Comparison of ENCODE assay signal across 10 mouse cellular contexts in the genomic region with DNA sequence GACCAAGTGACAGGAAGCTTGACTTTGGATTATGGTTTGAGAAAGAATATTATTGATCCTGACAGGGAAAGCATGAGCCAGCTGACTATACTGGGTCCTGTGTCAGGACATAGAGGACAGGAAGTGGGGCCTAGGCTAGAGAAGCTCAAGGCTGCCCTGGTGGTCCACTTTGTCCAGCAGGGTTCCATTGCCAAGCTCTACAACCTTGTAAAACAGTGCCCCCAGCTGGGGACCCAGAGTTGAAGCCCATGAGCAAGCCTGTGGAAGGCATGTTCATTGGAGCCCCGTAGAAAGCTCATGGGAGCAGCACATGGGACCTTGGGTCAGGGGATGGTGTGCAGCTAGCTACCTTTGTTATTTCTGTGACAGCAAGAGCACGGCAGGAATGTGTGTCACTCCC. TPM values are rescaled to one million over a fixed set of nuclear protein-coding genes. Genes with fewer than 3 reads are reported as not detected.
DNase-seq lines count a peak whose midpoint lies in the region; ATAC-seq lines count a peak whose summit lies in the region.
"Had no signal": no experiment of that assay in that cellular context is flagged by ENCODE, and none has a peak within 500 bp of the region (broad histone marks: within the 10 kb centered on the region; RNA-seq: fewer than 3 reads in every experiment).

No protein-coding gene starts in this region.

- 77% methylated on average over 2 of the region's 2 CpGs for WGBS in forebrain, embryonic 15.5 days

- H3K27ac ChIP-seq in forebrain, embryonic 15.5 days (replicated peaks) = no peak overlapping the region
- H3K27ac ChIP-seq: hindbrain, embryonic 15.5 days had no signal

- peaks cover 54% of the 10 kb centered on the region for H3K36me3 ChIP-seq in forebrain, embryonic 15.5 days

- no peak for ATAC-seq in forebrain, embryonic 15.5 days (replicated peaks)

- no peaks in the 10 kb centered on the region for H3K9me3 ChIP-seq in forebrain, embryonic 15.5 days
- H3K9me3 ChIP-seq: hindbrain, embryonic 15.5 days; megakaryocyte, embryonic 14.5 days had no signal

- H3K4me2 ChIP-seq in forebrain, embryonic 15.5 days (replicated peaks) = no peak overlapping the region
- H3K4me2 ChIP-seq: hindbrain, embryonic 15.5 days had no signal

- H3K4me1 ChIP-seq in forebrain, embryonic 15.5 days = no peaks in the 10 kb centered on the region
- H3K4me1 ChIP-seq: hindbrain, embryonic 15.5 days had no signal

- H3K9ac ChIP-seq in forebrain, embryonic 15.5 days (replicated peaks) = no peak overlapping the region
- H3K9ac ChIP-seq: hindbrain, embryonic 15.5 days had no signal

- peak; percentile 43 for DNase-seq in embryo, embryonic 11 days
- DNase-seq in embryo, embryonic 9.5 days (ENCODE audit: extremely low spot score) = no peak
- DNase-seq in kidney, postnatal 4 days = peak; percentile 46 to 58
- DNase-seq in kidney, adult 11 months = no peak
- peak; percentile 64 for DNase-seq in testis, postnatal 10 days (ENCODE audit: low spot score)
- no peak for DNase-seq in testis, postnatal 14 days (ENCODE audit: low spot score)
- DNase-seq in thymus, postnatal 4 days = peak; percentile 31

- no peaks in the 10 kb centered on the region for H3K27me3 ChIP-seq in forebrain, embryonic 15.5 days
- H3K27me3 ChIP-seq: hindbrain, embryonic 15.5 days; megakaryocyte, embryonic 14.5 days had no signal

- no peak overlapping the region for H3K4me3 ChIP-seq in forebrain, embryonic 15.5 days
- H3K4me3 ChIP-seq: hindbrain, embryonic 15.5 days; megakaryocyte, embryonic 14.5 days had no signal

RNA-seq across cellular contexts. Expression of gene Ppme1, which starts 20.2 kb away (rescaled TPM):
- 145 and 155 TPM in 2 replicates for polyA plus RNA-seq in forebrain, embryonic 15.5 days (2015; fragmentation: Nextera tagmentation; extraction: Ambion mirVana)

RNA-seq across cellular contexts. Expression of gene C2cd3, which starts 20.2 kb away (rescaled TPM):
- polyA plus RNA-seq in forebrain, embryonic 15.5 days (2015; fragmentation: Nextera tagmentation; extraction: Ambion mirVana) = 28.8 and 29.7 TPM in 2 replicates

Comparison
In these comparisons a context has a peak if more than half of its experiments do, and no peak if none do; other contexts are left out.
1. DNase-seq: peak in embryo, embryonic 11 days (single experiment), kidney, postnatal 4 days (2 of 2), testis, postnatal 10 days (single experiment) and thymus, postnatal 4 days (single experiment); none in embryo, embryonic 9.5 days (single experiment), kidney, adult 11 months (single experiment) and testis, postnatal 14 days (single experiment).